Mouse (Mus musculus): Measurements from ENCODE around the gene Lama1. TPM values are rescaled to one million over a fixed set of nuclear protein-coding genes. Genes with fewer than 3 reads are reported as not detected.
"Not testable (repeated sequence)": the region's sequence is repeated elsewhere in the genome, so short reads cannot be mapped to it uniquely, and the experiment has no call there.

The Lama1 gene
- total RNA-seq, 2 experiments from 2014 or later, result 0.57 to 0.79 TPM

GRCm38 (mm10) chr17:67836146-67836895 is 139.3 kb downstream of the Lama1 start:
- intact Hi-C loops (cut with DNase I), result loop anchor here (5.0 to 10.0 kb wide), 2 partner anchors 184 to 1262 kb away; no protein-coding TSS in a partner anchor

GRCm38 (mm10) chr17:67837351-67838090 is 140.5 kb downstream of the Lama1 start:
- peak; percentile 68 to 84 for DNase-seq
- intact Hi-C loops (cut with DNase I), result loop anchor here (1.0 to 10.0 kb wide), 3 partner anchors 57 to 1263 kb away; no protein-coding TSS in a partner anchor

More at GRCm38 (mm10) chr17:67836146-67836895, 139.3 kb downstream of the Lama1 start:
- no peak for DNase-seq

- no peak for DNase-seq
- intact Hi-C loops (cut with DNase I), result loop anchor here (5.0 to 10.0 kb wide), 2 partner anchors 187 to 1264 kb away; no protein-coding TSS in a partner anchor
These were observed 141.9 kb downstream of the Lama1 start for GRCm38 (mm10) chr17:67838948-67839347.

GRCm38 (mm10) chr17:67841494-67841893 is 144.4 kb downstream of the Lama1 start:
- intact Hi-C loops (cut with DNase I); DNase-seq: not testable (repeated sequence)

GRCm38 (mm10) chr17:67861080-67861630 is 164.1 kb downstream of the Lama1 start:
- no peak for DNase-seq
- intact Hi-C loops (cut with DNase I), result loop anchor here (10.0 kb wide), 1 partner anchor 984 kb away; no protein-coding TSS in a partner anchor

- peak; percentile 65 to 80 for DNase-seq
- intact Hi-C loops (cut with DNase I), result loop anchor here (1.0 to 10.0 kb wide), 2 partner anchors 303 to 983 kb away; no protein-coding TSS in a partner anchor
These were observed 164.9 kb downstream of the Lama1 start for GRCm38 (mm10) chr17:67861744-67862535.

- peak in 1 of 2 experiments; percentile 8 for DNase-seq
- intact Hi-C loops (cut with DNase I), result loop anchor here (10.0 kb wide), 1 partner anchor 980 kb away; no protein-coding TSS in a partner anchor
These were observed 167.3 kb downstream of the Lama1 start for GRCm38 (mm10) chr17:67864363-67864762.

- no peak for DNase-seq
- intact Hi-C loops (cut with DNase I), result loop anchor here (10.0 kb wide), 1 partner anchor 980 kb away; no protein-coding TSS in a partner anchor
These were observed 167.9 kb downstream of the Lama1 start for GRCm38 (mm10) chr17:67864912-67865311.

- peak; percentile 18 to 22 for DNase-seq
- intact Hi-C loops (cut with DNase I), result loop anchor here (10.0 kb wide), 1 partner anchor 979 kb away; no protein-coding TSS in a partner anchor
These were observed 169.0 kb downstream of the Lama1 start for GRCm38 (mm10) chr17:67866026-67866425.

- intact Hi-C loops (cut with DNase I), result loop anchor here (10.0 kb wide), 1 partner anchor 978 kb away; no protein-coding TSS in a partner anchor
- peak; percentile 34 to 36 for DNase-seq
These were observed 169.6 kb downstream of the Lama1 start for GRCm38 (mm10) chr17:67866541-67867241.

- peak; percentile 70 to 83 for DNase-seq
- intact Hi-C loops (cut with DNase I), result loop anchor here (1.0 to 10.0 kb wide), 4 partner anchors 132 to 1235 kb away; partner anchors contain the start of gene Arhgap28
These were observed 172.9 kb downstream of the Lama1 start for GRCm38 (mm10) chr17:67869731-67870601.

Other genes starting within 250 kb of the Lama1 start
- gene Lrrc30, start 64.5 kb upstream of the Lama1 start, total RNA-seq (2021), result under 1 TPM in 1 of 2 experiments, not detected in 1; 0.15 TPM